Mouse (Mus musculus) brain, adult 2 months (tissue): ENCODE results near the gene Saa1.

Experiments used
- DNase-seq: peaks from one replicate; pipeline ENCODE4 v3.0.0; 2011; ENCODE audit warnings: low read depth, low spot score

Gene Saa1

DNA sequence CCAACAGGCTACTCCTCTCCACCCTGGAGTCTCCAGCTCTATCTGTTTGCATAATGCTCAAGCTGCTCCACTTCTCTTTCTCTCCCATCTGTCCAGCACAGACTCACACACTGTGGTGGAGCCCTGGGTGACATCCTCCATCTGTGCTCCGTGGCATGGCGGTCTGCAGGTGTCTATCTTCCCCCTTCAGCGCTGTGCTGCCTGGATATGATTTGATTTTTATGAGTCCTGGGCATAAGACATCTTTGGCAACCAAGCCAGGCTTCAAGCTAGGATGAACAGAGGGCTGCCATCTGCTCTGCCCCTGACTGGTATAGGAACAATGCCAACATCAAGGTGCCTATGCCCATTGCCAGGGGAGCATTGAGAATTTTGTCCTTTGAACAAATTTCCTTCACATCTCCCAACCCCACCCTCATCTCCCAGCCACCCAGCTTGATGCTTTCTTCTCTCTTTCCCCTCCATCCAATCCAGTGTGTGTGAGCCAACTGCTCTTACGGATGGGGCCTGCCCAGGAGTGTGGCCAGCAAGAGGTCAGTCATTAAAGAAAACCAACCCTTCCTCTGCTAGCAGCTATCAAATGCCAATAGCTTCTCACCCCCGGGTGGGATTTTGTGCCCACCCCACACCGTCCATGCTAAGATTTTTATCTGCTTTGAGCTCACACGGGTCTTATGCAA, 24.0 kb downstream of the Saa1 start:
- peak; percentile 99 for DNase-seq

DNA sequence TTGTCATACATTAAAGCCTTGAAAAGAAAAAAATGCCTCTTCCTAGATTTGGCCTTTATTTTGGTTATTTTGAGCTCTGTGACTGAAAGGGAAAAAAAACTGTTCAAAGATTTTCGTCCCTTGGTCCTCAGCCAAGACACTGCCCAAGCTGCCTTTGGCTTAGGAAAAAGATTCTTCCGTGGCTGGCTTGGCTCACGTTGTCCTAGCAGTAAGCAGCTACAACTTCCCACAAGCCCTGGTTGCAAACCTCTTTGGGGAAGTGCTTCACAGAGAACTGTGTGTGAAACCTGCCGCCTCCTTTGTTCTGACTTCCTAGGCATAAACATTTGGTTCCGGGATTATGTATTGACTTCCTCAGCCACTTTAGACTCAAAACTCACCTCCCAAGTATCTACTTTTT, 25.9 kb downstream of the Saa1 start:
- DNase-seq: peak; percentile 80

DNA sequence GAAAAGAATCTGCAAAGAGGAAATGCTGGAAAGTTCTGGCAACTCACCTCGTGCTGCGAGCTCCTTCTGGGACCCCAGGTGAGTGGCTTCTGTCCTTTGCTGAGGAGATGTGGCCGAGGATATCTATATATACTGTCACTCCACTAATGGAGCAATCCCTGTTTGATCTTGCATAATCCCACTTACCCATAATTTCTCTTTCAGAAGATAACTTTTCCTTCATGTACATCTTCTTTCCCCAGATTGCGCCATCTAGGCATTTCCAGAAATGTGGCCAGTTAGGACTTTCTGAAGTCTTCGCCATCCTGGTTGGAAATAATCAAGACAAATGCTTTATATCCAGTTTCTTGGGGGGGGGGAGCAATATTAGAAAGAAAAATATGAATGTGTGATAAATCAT, 27.2 kb downstream of the Saa1 start, which contains the start of gene Saa3:
Gene Saa3 (minus strand): TSS at position 101 of the 400 bp plus-strand sequence.
- DNase-seq: no peak

DNA sequence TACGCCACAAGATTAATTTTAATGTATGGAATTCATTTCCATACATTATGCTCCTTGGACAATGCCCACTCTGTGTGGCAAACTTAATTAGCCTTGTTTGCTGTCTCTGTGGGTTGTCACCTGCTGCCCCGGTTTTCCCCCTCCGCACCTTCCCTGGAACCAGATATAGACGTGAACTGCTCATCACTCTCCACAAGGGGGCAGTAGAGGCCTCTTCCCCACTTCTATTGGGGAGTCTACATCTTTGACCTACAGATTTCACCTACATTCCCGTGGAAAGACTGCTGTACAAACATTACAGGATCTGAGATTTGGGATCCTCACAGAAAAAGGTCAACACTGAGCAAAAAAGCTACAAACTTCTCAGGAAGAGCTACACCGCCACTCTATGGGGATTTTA, 28.3 kb downstream of the Saa1 start:
- peak; percentile 82 for DNase-seq

DNA sequence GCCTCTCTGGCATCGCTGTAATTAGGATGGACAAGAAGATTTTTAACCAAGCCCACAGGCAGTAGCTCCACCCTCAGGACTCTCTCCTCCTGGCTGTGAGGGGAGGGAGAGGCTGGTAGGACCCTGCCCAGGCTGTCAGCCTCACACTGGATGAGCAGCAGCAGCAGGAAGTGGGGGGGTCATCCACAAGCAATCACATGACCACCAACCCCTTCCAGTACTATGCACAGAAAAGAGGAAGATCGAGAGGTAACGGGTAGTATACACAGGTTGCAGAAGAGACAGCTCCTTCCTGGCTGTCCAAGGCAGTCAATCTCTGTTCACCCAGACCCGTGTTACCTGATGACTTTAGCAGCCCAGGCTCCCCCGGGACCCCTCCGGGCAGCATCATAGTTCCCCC, 30.5 kb downstream of the Saa1 start:
- no peak for DNase-seq

GRCm38 (mm10) chr7:46710390-46710844, 32.4 kb downstream of the Saa1 start, which contains the start of gene Saal1:
Gene Saal1 (minus strand): TSS chr7:46710680.
- DNase-seq: peak; percentile 95

- peak; percentile 37 for DNase-seq
These were observed 42.2 kb downstream of the Saa1 start for GRCm38 (mm10) chr7:46700521-46701025.

- DNase-seq: no peak
These were observed 46.0 kb downstream of the Saa1 start for GRCm38 (mm10) chr7:46696754-46697153.
